Mouse (Mus musculus) kidney, embryonic 16.5 days (tissue): ENCODE results near the gene Trmu. TPM values are rescaled to one million over a fixed set of nuclear protein-coding genes. Genes with fewer than 3 reads are reported as not detected.
A peak's percentile ranks its signal among the peaks of the same experiment; 100 is the strongest.

Source experiments
- ATAC-seq: fragments of 200-750 bp; cut with Nextera tagmentation; 2 replicates; pipeline ENCODE4 v1.8.0; 2017; ENCODE audit warnings: moderate TSS enrichment; ENCODE audit not compliant: low FRiP score, low TSS enrichment
- H3K27ac ChIP-seq: fragments of 300-500 bp; sonication (generic); 2 replicates; pipeline ENCODE4 v1.5.1; 2014; ENCODE audit warnings: low read length
- H3K27me3 ChIP-seq: fragments of 300-500 bp; sonication (generic); 2 replicates; pipeline ENCODE4 v1.6.1; 2014; ENCODE audit warnings: low read length, control low read depth, mixed read lengths; ENCODE audit not compliant: insufficient read depth
- H3K36me3 ChIP-seq: fragments of 300-500 bp; sonication (generic); 2 replicates; pipeline ENCODE4 v1.6.1; 2014; ENCODE audit warnings: low read length, control low read depth, mixed read lengths; ENCODE audit not compliant: insufficient read depth
- H3K4me1 ChIP-seq: fragments of 300-500 bp; sonication (generic); 2 replicates; pipeline ENCODE4 v1.6.1; 2014; ENCODE audit warnings: low read length, control low read depth, mixed read lengths; ENCODE audit not compliant: insufficient read depth
- H3K4me2 ChIP-seq: fragments of 300-500 bp; sonication (generic); replicated peaks from 2 replicates; pipeline ENCODE4 v1.6.1; 2014; ENCODE audit warnings: low read depth, low read length
- H3K4me3 ChIP-seq: fragments of 300-500 bp; sonication (generic); 2 replicates; pipeline ENCODE4 v1.5.1; 2014; ENCODE audit warnings: mild to moderate bottlenecking, low read length
- H3K9ac ChIP-seq: fragments of 300-500 bp; sonication (generic); replicated peaks from 2 replicates; pipeline ENCODE4 v1.6.1; 2014; ENCODE audit warnings: low read length
- H3K9me3 ChIP-seq: fragments of 300-500 bp; sonication (generic); 2 replicates; pipeline ENCODE4 v1.6.1; 2016; ENCODE audit warnings: low read length, control low read depth
- WGBS: fragments of 180-500 bp; shearing (Covaris S2); extraction: QIAGEN DNeasy Blood & Tissue Kit; methylation state at CpG from one replicate; pipeline ENCODE4 v1.1.7; 2014; 5-methylcytosine and 5-hydroxymethylcytosine counted together
- polyA plus RNA-seq: library from polyadenylated mRNA; unstranded; fragments of >200 nt; fragmentation: Nextera tagmentation; extraction: Ambion mirVana; gene quantifications from 2 replicates; pipeline ENCODE4 v1.2.1, GENCODE M21; 2015

Trmu gene
- polyA plus RNA-seq, result 51.8 and 53.2 TPM in 2 replicates

DNA sequence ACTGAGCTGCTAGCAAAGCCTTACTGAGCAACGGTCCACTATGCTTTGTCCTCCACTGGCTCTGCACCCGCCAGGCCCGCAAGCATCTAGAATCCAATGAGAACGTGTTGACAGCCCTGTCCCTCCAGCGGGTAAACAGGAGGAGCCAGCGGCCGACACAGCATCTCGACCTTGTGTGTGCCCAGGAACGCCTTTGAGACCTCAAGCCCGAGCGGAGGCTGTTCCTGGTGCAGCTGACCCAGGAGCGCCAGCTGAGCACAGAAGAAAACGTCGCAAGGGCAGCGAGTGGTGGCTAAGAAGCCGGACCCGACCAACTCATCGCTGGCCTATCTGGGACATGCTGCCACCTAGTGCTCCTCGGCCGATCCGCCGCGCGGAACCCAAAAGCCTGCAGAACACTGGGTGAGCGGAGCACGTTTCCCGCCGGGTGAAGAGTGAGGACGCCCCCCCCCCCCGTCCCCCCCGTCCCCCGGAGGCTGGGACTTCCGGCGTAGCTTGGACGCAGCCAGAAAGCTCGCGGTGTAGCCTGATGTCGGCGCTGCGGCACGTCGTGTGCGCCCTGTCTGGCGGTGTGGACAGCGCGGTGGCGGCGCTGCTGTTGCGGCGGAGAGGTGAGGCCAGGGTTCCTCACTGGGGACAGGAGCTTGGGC lies at the start of gene Trmu:
Trmu (plus strand) TSS at position 465 of the 650 bp plus-strand sequence.
- peak within 1 kb of the TSS; percentile 94 for H3K4me2 ChIP-seq
- peaks cover 12% of the 10 kb centered on the region for H3K4me1 ChIP-seq
- H3K27ac ChIP-seq, result peak within 1 kb of the TSS; percentile 77
- no peaks in the 10 kb centered on the region for H3K27me3 ChIP-seq
- under 1% methylated on average over 46 of the region's 50 CpGs for WGBS
- ATAC-seq, result peak; percentile 95
- peaks cover 41% of the 10 kb centered on the region for H3K36me3 ChIP-seq
- peak within 1 kb of the TSS; percentile 96 for H3K9ac ChIP-seq
- H3K9me3 ChIP-seq, result no peaks in the 10 kb centered on the region
- peak within 1 kb of the TSS; percentile 88 for H3K4me3 ChIP-seq

DNA sequence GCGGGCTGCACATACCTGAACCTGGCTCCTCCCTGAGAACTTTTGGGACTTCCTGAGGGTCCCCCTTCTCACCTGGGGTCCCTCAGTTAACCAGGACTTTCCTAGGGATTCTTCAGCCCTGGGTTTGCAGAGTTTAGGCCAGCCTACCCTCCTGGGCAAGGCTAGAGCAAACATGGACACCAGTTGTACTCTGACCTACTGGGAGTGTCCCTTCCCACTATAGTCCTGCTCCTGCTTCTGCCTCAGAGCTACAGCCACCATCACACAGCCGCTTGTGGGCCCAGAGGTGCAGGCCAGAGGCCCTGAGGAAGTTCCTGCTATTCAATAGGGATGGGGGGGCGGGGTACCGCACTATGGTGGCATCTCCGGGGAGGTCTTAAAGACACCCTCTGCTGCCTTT lies 49.6 kb upstream of the Trmu start:
- 74% methylated on average over 5 of the region's 5 CpGs for WGBS

DNA sequence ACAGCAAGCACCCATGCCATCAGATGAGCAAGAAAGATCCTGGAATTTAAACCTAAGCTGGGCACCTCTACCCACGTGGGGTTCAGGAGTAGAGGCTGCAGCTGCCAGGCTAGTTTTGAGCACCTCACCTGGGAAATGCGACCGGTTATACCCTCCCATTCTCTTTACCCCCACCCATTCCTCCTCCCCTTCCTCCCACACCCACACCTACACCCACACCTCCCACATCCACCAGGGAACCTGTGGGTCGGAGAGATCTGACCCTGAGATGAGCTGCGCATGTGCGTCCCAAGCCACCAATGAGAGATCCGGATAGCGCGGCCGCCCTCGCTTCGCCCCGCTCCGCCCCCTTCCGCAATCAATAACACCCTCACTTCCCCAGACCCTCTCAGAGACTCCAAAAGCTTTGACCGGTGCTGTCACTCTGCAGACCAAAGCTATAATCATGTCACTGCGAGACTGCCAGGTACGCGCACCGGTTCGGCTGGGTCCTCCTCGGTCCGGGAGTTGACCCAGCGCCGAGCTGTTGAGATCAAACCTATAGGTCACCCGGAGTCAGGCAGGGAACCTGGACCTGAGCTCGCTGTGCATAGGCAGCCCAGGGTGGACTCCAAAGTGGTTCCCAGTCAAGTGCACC lies 47.0 kb upstream of the Trmu start, which contains the start of gene Ttc38:
Ttc38 (plus strand) TSS at position 353 of the 637 bp plus-strand sequence.
- Histone ChIP-seq H3K27ac (no peak within 1 kb of the TSS), H3K27me3 (no peaks in the 10 kb centered on the region), H3K4me3 (peak within 1 kb of the TSS; percentile 58), H3K9me3 (no peaks in the 10 kb centered on the region), H3K4me2 (peak within 1 kb of the TSS; percentile 84), H3K9ac (peak within 1 kb of the TSS; percentile 68), H3K36me3 (no peaks in the 10 kb centered on the region), H3K4me1 (peaks cover 7% of the 10 kb centered on the region)
- peak; percentile 88 for ATAC-seq
- WGBS, result under 1% methylated on average over 27 of the region's 27 CpGs

More for the DNA sequence above, 49.6 kb upstream of the Trmu start:
- H3K27ac ChIP-seq, result no peak overlapping the region
- no peak overlapping the region for H3K4me3 ChIP-seq
- no peak overlapping the region for H3K9ac ChIP-seq
- no peaks in the 10 kb centered on the region for H3K27me3 ChIP-seq
- no peaks in the 10 kb centered on the region for H3K9me3 ChIP-seq
- ATAC-seq, result no peak
- peaks cover 7% of the 10 kb centered on the region for H3K4me1 ChIP-seq
- no peaks in the 10 kb centered on the region for H3K36me3 ChIP-seq
- no peak overlapping the region for H3K4me2 ChIP-seq

DNA sequence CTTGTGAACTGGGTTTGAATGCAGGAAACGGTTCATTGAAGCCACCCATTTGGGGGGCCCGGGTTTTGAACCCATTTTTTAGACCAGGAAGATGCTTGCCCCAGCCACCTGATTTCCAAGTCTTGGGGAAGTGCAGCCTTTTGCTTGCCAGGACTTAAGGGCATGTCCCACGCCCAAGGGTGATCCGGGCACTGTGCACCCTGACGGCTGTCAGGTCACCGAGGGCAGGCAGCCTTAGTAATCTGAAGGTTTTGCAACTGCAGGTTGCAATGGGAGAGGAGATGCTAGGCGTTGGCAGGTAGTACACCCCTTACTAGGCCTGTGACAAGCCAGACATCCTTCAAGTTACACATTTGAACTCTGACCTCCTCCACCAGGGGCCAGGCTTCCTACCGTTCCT lies 46.5 kb upstream of the Trmu start:
- Histone ChIP-seq H3K36me3 (no peaks in the 10 kb centered on the region), H3K4me2 (peak overlapping the region; percentile 84), H3K9me3 (no peaks in the 10 kb centered on the region), H3K27me3 (no peaks in the 10 kb centered on the region), H3K4me3 (peak overlapping the region; percentile 58), H3K27ac (no peak overlapping the region), H3K4me1 (peaks cover 7% of the 10 kb centered on the region), H3K9ac (peak overlapping the region; percentile 68)
- ATAC-seq, result no peak
- 44% methylated on average over 8 of the region's 8 CpGs for WGBS

GRCm38 (mm10) chr15:85835335-85835734 lies 43.8 kb upstream of the Trmu start:
- no peak for ATAC-seq
- Histone ChIP-seq H3K4me1 (peaks cover 7% of the 10 kb centered on the region), H3K9me3 (no peaks in the 10 kb centered on the region), H3K27me3 (no peaks in the 10 kb centered on the region), H3K4me3 (no peak overlapping the region), H3K36me3 (no peaks in the 10 kb centered on the region), H3K9ac (no peak overlapping the region), H3K4me2 (no peak overlapping the region), H3K27ac (no peak overlapping the region)
- WGBS, result 59% methylated on average over 3 of the region's 3 CpGs

DNA sequence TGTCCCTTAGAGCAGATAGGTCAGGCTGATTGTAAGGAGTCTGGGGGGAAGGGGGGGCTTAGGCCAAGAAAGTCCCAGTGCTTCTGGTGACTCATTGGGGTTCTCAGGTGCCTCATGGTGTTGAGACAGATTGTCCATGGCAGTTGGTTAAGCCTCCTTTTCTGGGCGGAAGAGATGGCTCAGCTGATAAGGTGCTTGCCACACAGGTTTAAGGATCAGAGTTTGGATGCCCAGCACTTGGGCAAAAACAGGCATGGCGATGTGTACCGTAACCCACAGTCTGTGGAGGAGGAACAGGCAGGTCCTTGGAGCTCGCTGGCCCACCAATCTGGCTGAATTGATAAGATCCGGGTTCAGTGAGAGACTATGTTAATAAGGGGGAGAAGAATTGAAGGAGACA lies 42.2 kb upstream of the Trmu start:
- Histone ChIP-seq H3K36me3 (no peaks in the 10 kb centered on the region), H3K27me3 (no peaks in the 10 kb centered on the region), H3K4me2 (no peak overlapping the region), H3K9me3 (no peaks in the 10 kb centered on the region), H3K9ac (no peak overlapping the region), H3K4me1 (peaks cover 7% of the 10 kb centered on the region), H3K4me3 (no peak overlapping the region), H3K27ac (no peak overlapping the region)
- ATAC-seq, result no peak
- 94% methylated on average over 5 of the region's 5 CpGs for WGBS

DNA sequence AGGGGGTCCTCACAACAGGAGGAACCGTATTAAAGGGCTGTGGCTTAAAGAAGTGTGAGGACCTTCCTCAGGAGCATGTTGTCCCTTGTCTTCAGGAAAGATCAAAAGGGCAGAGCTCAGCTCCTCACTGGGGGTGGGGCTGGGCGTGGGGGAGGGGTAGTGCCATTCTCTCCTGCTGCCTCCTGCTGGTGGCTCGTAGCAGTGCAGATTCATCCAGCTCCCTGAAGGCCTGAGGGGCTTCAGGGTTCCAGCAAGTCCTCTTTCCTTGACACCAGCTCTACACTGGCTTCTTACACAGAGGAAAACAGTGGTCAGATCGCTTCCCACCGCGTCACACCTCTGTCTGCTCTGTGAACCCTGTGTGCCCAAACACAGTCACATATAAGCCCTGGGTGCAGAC lies 38.1 kb upstream of the Trmu start:
- Histone ChIP-seq H3K4me2 (no peak overlapping the region), H3K4me3 (no peak overlapping the region), H3K4me1 (no peaks in the 10 kb centered on the region), H3K27ac (no peak overlapping the region), H3K36me3 (no peaks in the 10 kb centered on the region), H3K27me3 (no peaks in the 10 kb centered on the region), H3K9ac (no peak overlapping the region), H3K9me3 (no peaks in the 10 kb centered on the region)
- ATAC-seq, result no peak
- WGBS, result 36% methylated on average over 6 of the region's 6 CpGs

DNA sequence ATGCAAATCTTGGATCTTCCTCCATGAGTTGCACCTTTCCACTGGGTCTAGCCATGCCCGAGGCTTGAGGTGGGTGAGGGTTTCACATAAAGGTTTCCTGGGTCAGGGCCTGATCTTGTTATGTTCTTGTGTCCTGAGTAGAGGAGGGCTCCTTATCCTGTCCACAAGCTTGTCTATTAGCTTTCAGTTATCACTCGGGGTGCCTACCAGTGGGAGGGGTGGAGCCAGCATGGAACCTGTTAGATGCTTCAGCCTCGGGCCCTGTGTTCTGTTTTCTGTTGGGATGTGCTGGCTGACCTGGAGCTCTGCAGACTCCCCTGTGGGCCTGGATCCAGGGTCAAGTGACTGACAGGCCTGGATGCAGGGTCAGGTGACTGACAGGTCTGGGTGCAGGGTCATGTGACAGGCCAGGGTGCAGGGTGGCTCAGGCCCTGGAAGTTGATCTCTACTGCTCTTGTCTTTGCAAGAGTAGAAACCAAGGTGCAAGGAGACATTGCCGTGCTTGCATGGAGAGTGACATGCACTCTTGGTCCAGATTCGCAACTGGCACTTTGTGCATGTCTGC lies 37.2 kb upstream of the Trmu start:
- no peak overlapping the region for H3K9ac ChIP-seq
- H3K27ac ChIP-seq, result no peak overlapping the region
- H3K27me3 ChIP-seq, result no peaks in the 10 kb centered on the region
- 83% methylated on average over 5 of the region's 5 CpGs for WGBS
- H3K4me1 ChIP-seq, result no peaks in the 10 kb centered on the region
- no peaks in the 10 kb centered on the region for H3K9me3 ChIP-seq
- H3K4me3 ChIP-seq, result no peak overlapping the region
- no peak for ATAC-seq
- no peak overlapping the region for H3K4me2 ChIP-seq
- H3K36me3 ChIP-seq, result no peaks in the 10 kb centered on the region

- Histone ChIP-seq H3K36me3 (no peaks in the 10 kb centered on the region), H3K4me2 (no peak overlapping the region), H3K4me3 (no peak overlapping the region), H3K4me1 (no peaks in the 10 kb centered on the region), H3K9ac (no peak overlapping the region), H3K27me3 (no peaks in the 10 kb centered on the region), H3K9me3 (no peaks in the 10 kb centered on the region), H3K27ac (no peak overlapping the region)
- ATAC-seq, result no peak
Observed at GRCm38 (mm10) chr15:85845071-85845470, 34.0 kb upstream of the Trmu start.
